Mouse (Mus musculus) MEL (cell line): ENCODE measurements around the gene Zbed3. TPM values are rescaled to one million over a fixed set of nuclear protein-coding genes. Genes with fewer than 3 reads are reported as not detected.

Source experiments
- DNase-seq: peaks from one replicate; pipeline ENCODE4 v3.0.0; 2011; ENCODE audit warnings: low read depth, low spot score
- H3K27ac ChIP-seq: 2 replicates; pipeline ENCODE4 v1.5.1; 2012; ENCODE audit warnings: low read depth, mild to moderate bottlenecking, control low read depth, low read length, moderate library complexity; ENCODE audit not compliant: control insufficient read depth
- H3K27me3 ChIP-seq, 2 experiments: fragments of 150-350 bp in 1 of 2; sonication (generic) in 1 of 2; 2 replicates each; pipeline ENCODE4 v1.6.1; 2012; ENCODE audit warnings: low read length in 2 of 2, mild to moderate bottlenecking in 2 of 2, improper control_type of control experiment in 1 of 2, moderate library complexity in 1 of 2; ENCODE audit not compliant: insufficient read depth in 2 of 2, control insufficient read depth in 1 of 2
- H3K36me3 ChIP-seq, 2 experiments: 2 replicates each; pipeline ENCODE4 v1.6.1; 2012 to 2014; ENCODE audit warnings: low read length in 2 of 2, improper control_type of control experiment in 1 of 2, inconsistent platforms in 1 of 2, mild to moderate bottlenecking in 1 of 2; ENCODE audit not compliant: insufficient read depth in 2 of 2, control insufficient read depth in 1 of 2
- H3K4me1 ChIP-seq, 2 experiments: fragments of 150-350 bp in 1 of 2; sonication (generic) in 1 of 2; 2 replicates each; pipeline ENCODE4 v1.6.1; 2012; ENCODE audit warnings: low read length in 2 of 2, improper control_type of control experiment in 1 of 2, mild to moderate bottlenecking in 1 of 2; ENCODE audit not compliant: insufficient read depth in 2 of 2, control insufficient read depth in 1 of 2
- H3K4me3 ChIP-seq, 2 experiments: fragments of 150-350 bp in 1 of 2; sonication (generic) in 1 of 2; 2 replicates each; pipeline ENCODE4 v1.5.1; 2012; ENCODE audit warnings: low read depth in 2 of 2, low read length in 2 of 2, mild to moderate bottlenecking in 2 of 2, moderate library complexity in 2 of 2, control low read depth in 1 of 2, improper control_type of control experiment in 1 of 2; ENCODE audit not compliant: control insufficient read depth in 1 of 2, insufficient read depth in 1 of 2
- H3K79me2 ChIP-seq: 2 replicates; pipeline ENCODE4 v1.6.1; 2012; ENCODE audit warnings: mild to moderate bottlenecking, low read length, moderate library complexity; ENCODE audit not compliant: control insufficient read depth, poor library complexity, insufficient read depth
- H3K9ac ChIP-seq: 2 replicates; pipeline ENCODE4 v1.6.1; 2012; ENCODE audit warnings: low read depth, mild to moderate bottlenecking, control low read depth, low read length, moderate library complexity; ENCODE audit not compliant: control insufficient read depth, poor library complexity, severe bottlenecking
- H3K9me3 ChIP-seq: fragments of 150-350 bp; sonication (generic); replicated peaks from 2 replicates; pipeline ENCODE4 v1.6.1; 2012; ENCODE audit warnings: mild to moderate bottlenecking, low read length, improper control_type of control experiment, moderate library complexity; ENCODE audit not compliant: insufficient read depth
- BHLHE40 ChIP-seq: IDR thresholded peaks from 2 replicates; pipeline ENCODE4 v1.6.1; 2012; ENCODE audit warnings: low read depth, mild to moderate bottlenecking, inconsistent platforms, low read length, improper control_type of control experiment, borderline replicate concordance
- CHD1 ChIP-seq: IDR thresholded peaks from 2 replicates; pipeline ENCODE4 v1.6.1; 2012; ENCODE audit warnings: low read depth, mild to moderate bottlenecking, inconsistent platforms, low read length, improper control_type of control experiment
- CHD2 ChIP-seq: IDR thresholded peaks from 2 replicates; pipeline ENCODE4 v1.6.1; 2011; ENCODE audit warnings: low read length, improper control_type of control experiment
- CTCF ChIP-seq, 3 experiments: IDR thresholded peaks in 2 of 3; conservative IDR thresholded peaks in 1 of 3; 2 replicates each; pipeline ENCODE4 v1.5.1; 2011 to 2012; ENCODE audit warnings: low read length in 3 of 3, low read depth in 2 of 3, mild to moderate bottlenecking in 2 of 3, improper control_type of control experiment in 1 of 3, inconsistent platforms in 1 of 3, mixed read lengths in 1 of 3, moderate library complexity in 1 of 3; ENCODE audit not compliant: control insufficient read depth in 1 of 3, insufficient read depth in 1 of 3, poor library complexity in 1 of 3, severe bottlenecking in 1 of 3
- E2F4 ChIP-seq: IDR thresholded peaks from 2 replicates; pipeline ENCODE4 v1.6.1; 2011; ENCODE audit warnings: low read depth, low read length, improper control_type of control experiment, borderline replicate concordance
- GABPA ChIP-seq: IDR thresholded peaks from 2 replicates; pipeline ENCODE4 v1.6.1; 2012; ENCODE audit warnings: low read depth, mild to moderate bottlenecking, inconsistent platforms, low read length, improper control_type of control experiment, moderate library complexity
- GATA1 ChIP-seq: IDR thresholded peaks from 2 replicates; pipeline ENCODE4 v1.6.1; 2011; ENCODE audit warnings: low read depth, low read length, improper control_type of control experiment
- JUND ChIP-seq: IDR thresholded peaks from 2 replicates; pipeline ENCODE4 v1.6.1; 2011; ENCODE audit warnings: low read depth, mild to moderate bottlenecking, improper control_type of control experiment, low read length
- KAT2A ChIP-seq: conservative IDR thresholded peaks from 2 replicates; pipeline ENCODE4 v1.6.1; 2012; ENCODE audit warnings: low read depth, low read length, improper control_type of control experiment, inconsistent platforms
- MAZ ChIP-seq: IDR thresholded peaks from 2 replicates; pipeline ENCODE4 v1.6.1; 2012; ENCODE audit warnings: low read depth, mild to moderate bottlenecking, inconsistent platforms, low read length, improper control_type of control experiment
- MEF2A ChIP-seq: IDR thresholded peaks from 2 replicates; pipeline ENCODE4 v1.6.1; 2014; ENCODE audit warnings: low read depth, mild to moderate bottlenecking, inconsistent platforms, low read length, improper control_type of control experiment; ENCODE audit not compliant: poor library complexity, insufficient replicate concordance, severe bottlenecking; ENCODE audit errors: extremely low read depth
- MYB ChIP-seq: IDR thresholded peaks from 2 replicates; pipeline ENCODE4 v1.6.1; 2011; ENCODE audit warnings: mild to moderate bottlenecking, low read depth, low read length, improper control_type of control experiment
- MYC ChIP-seq: IDR thresholded peaks from 2 replicates; pipeline ENCODE4 v1.6.1; 2011; ENCODE audit warnings: low read depth, mild to moderate bottlenecking, low read length, improper control_type of control experiment, moderate library complexity
- POLR2A ChIP-seq, 2 experiments: IDR thresholded peaks; 2 replicates each; pipeline ENCODE4 v1.6.1; 2011 to 2012; ENCODE audit warnings: low read length in 2 of 2, mild to moderate bottlenecking in 2 of 2, control low read depth in 1 of 2, improper control_type of control experiment in 1 of 2, low read depth in 1 of 2, moderate library complexity in 1 of 2; ENCODE audit not compliant: control insufficient read depth in 1 of 2, insufficient read depth in 1 of 2, poor library complexity in 1 of 2
- POLR2AphosphoS5 ChIP-seq: IDR thresholded peaks from 2 replicates; pipeline ENCODE4 v1.6.1; 2012; ENCODE audit warnings: low read depth, borderline replicate concordance, mild to moderate bottlenecking, inconsistent platforms, low read length, moderate library complexity, mixed read lengths
- RAD21 ChIP-seq: IDR thresholded peaks from 2 replicates; pipeline ENCODE4 v1.6.1; 2011; ENCODE audit warnings: mild to moderate bottlenecking, low read depth, low read length, improper control_type of control experiment
- TBP ChIP-seq: IDR thresholded peaks from 2 replicates; pipeline ENCODE4 v1.8.0; 2011; ENCODE audit warnings: low read depth, low read length, improper control_type of control experiment
- USF2 ChIP-seq, 2 experiments: IDR thresholded peaks; 2 replicates each; pipeline ENCODE4 v1.6.1; 2011 to 2012; ENCODE audit warnings: improper control_type of control experiment in 2 of 2, low read length in 2 of 2, borderline replicate concordance in 1 of 2, inconsistent platforms in 1 of 2, low read depth in 1 of 2, mild to moderate bottlenecking in 1 of 2; ENCODE audit not compliant: insufficient read depth in 1 of 2
- ZMIZ1 ChIP-seq: IDR thresholded peaks from 2 replicates; pipeline ENCODE4 v1.6.1; 2012; ENCODE audit warnings: low read depth, mild to moderate bottlenecking, inconsistent platforms, low read length, improper control_type of control experiment, moderate library complexity
- ZNF384 ChIP-seq: IDR thresholded peaks from 2 replicates; pipeline ENCODE4 v1.6.1; 2012; ENCODE audit warnings: low read depth, mild to moderate bottlenecking, inconsistent platforms, low read length, improper control_type of control experiment
- polyA plus RNA-seq, 2 experiments: library from polyadenylated mRNA; stranded (reverse) in 1 of 2; unstranded in 1 of 2; fragments of >175 nt in 1 of 2; fragments of >200 nt in 1 of 2; gene quantifications; 2 replicates each; pipeline versions ENCODE4 v1.2.1 to v1.2.4; 2012; ENCODE audit warnings: low replicate concordance in 2 of 2, low read depth in 1 of 2; ENCODE audit not compliant: insufficient read length in 2 of 2, insufficient read depth in 1 of 2, missing spikeins in 1 of 2
- total RNA-seq: library from RNA; depleted of rRNA; stranded (reverse); fragments of 300-350 nt; gene quantifications from 2 replicates; pipeline ENCODE4 v1.2.3, GENCODE M21; 2012

The Zbed3 gene
- total and polyA plus RNA-seq, 3 experiments: not detected

DNA sequence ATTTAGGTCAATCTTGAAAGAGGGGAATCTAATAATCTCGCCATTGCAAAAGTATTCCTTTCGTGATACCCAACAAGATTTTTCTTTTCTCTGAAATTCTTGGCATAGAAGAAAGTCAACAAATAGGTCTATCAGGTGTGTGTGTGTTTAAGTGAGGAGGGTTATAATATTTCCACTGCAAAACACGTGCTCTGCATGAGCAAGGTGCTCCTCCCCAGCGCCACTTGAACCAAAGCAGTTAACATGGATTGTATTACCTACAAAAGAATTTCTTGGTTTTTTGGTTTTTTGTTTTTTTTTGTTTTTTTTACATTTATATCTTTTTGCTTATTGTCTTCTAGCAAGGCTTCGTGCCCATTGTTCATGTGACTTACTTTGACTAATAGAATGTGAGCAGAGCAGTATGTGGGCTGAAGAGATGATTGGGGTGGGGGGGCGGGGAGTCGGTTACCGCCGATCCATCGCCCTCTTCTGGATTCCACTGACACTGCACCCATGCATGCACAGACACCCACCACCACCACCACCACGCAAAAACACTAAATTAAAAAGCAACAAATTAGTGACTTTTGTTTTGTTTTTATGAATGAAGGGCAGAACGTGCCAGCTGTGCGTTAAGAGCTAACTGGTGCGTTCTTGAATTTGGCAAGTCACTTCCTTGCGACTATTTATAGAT, 676 bp downstream of the Zbed3 start:
- Histone ChIP-seq H3K4me1 (no peaks in the 10 kb centered on the region), H3K27me3 (no peaks in the 10 kb centered on the region), H3K27ac (no peak overlapping the region), H3K4me3 (no peak overlapping the region), H3K36me3 (no peaks in the 10 kb centered on the region), H3K9ac (no peak overlapping the region), H3K9me3 (no peaks in the 10 kb centered on the region), H3K79me2 (no peaks in the 10 kb centered on the region)
- TF ChIP-seq POLR2AphosphoS5: no peak
- TF ChIP-seq ZMIZ1: no peak
- TF ChIP-seq E2F4: no peak
- no peak for TF ChIP-seq ZNF384
- TF ChIP-seq BHLHE40: no peak
- TF ChIP-seq MAZ: no peak
- TF ChIP-seq USF2 (IDR thresholded peaks at IDR 0.05; ENCODE audit: borderline replicate concordance in 1 of 2, insufficient read depth in 1 of 2, low read depth in 1 of 2, low read length in 2 of 2): no peak
- TF ChIP-seq JUND: no peak
- no peak for TF ChIP-seq RAD21
- no peak for DNase-seq

DNA sequence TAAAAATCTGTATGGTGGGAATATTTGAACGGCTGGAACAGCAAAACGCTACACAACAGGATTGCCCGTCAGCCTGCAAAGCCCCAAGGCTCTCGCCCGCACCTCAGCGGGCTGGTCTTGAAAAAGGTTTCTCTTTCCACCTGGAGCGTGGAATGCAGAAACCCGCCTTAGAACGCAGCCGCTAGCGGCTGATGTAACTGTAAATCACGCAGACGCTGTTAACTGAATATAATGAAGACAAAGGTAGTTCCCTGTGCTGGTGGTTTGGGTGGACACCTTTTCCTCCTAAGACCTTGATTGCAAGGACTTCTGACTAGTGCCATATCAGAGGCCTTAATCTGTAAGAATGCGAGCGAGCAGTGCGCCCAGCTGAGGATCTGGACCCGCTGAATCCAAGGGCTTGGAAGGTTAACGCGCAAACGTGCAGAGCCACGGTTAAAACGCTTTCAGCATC, 1.2 kb downstream of the Zbed3 start:
- H3K27ac ChIP-seq: no peak overlapping the region
- no peaks in the 10 kb centered on the region for H3K9me3 ChIP-seq

More for the DNA sequence above, 1.2 kb downstream of the Zbed3 start:
- Histone ChIP-seq H3K36me3 (no peaks in the 10 kb centered on the region), H3K4me1 (no peaks in the 10 kb centered on the region), H3K9ac (no peak overlapping the region), H3K27me3 (no peaks in the 10 kb centered on the region), H3K79me2 (no peaks in the 10 kb centered on the region), H3K4me3 (no peak overlapping the region)
- no peak for TF ChIP-seq GATA1
- TF ChIP-seq POLR2A (IDR thresholded peaks at IDR 0.05; ENCODE audit: control insufficient read depth in 1 of 2, insufficient read depth in 1 of 2, low read depth in 1 of 2, low read length in 2 of 2, poor library complexity in 1 of 2): no peak
- no peak for TF ChIP-seq TBP
- TF ChIP-seq MYB: no peak
- TF ChIP-seq CHD2: no peak
- no peak for TF ChIP-seq CTCF (IDR thresholded peaks at IDR 0.05 in 2 of 3, conservative IDR thresholded peaks at IDR 0.05 in 1 of 3; ENCODE audit: control insufficient read depth in 1 of 3, insufficient read depth in 1 of 3, low read depth in 2 of 3, low read length in 3 of 3, poor library complexity in 1 of 3, severe bottlenecking in 1 of 3)
- no peak for TF ChIP-seq JUND
- no peak for TF ChIP-seq GABPA
- no peak for TF ChIP-seq MYC
- TF ChIP-seq CHD1: no peak
- TF ChIP-seq KAT2A: no peak
- TF ChIP-seq MEF2A: no peak
- DNase-seq: no peak
